Mouse (Mus musculus) adrenal gland, postnatal 36 days (tissue): Measurements from ENCODE around the gene Slc28a1. TPM values are rescaled to one million over a fixed set of nuclear protein-coding genes. Genes with fewer than 3 reads are reported as not detected.
"Not testable (repeated sequence)": the region's sequence is repeated elsewhere in the genome, so short reads cannot be mapped to it uniquely, and the experiment has no call there.

Experiments
- DNase-seq, 2 experiments: peaks; one replicate each; pipeline ENCODE4 v3.0.0; 2021; ENCODE audit warnings: mixed read lengths in 1 of 2
- total RNA-seq, 2 experiments: library from RNA; stranded (reverse); gene quantifications; 2 replicates each; pipeline ENCODE4 v1.2.3; 2021

Gene Slc28a1
- total RNA-seq, 2 experiments from 2014 or later = 0.13 to 0.17 TPM

GRCm38 (mm10) chr7:81167124-81167523, 52.5 kb downstream of the Slc28a1 start:
- DNase-seq = peak; percentile 38 to 42

GRCm38 (mm10) chr7:81169351-81169750, 54.8 kb downstream of the Slc28a1 start:
- no peak for DNase-seq

GRCm38 (mm10) chr7:81173931-81174330, 59.3 kb downstream of the Slc28a1 start:
- no peak for DNase-seq

- no peak for DNase-seq
These were observed 60.1 kb downstream of the Slc28a1 start for GRCm38 (mm10) chr7:81174654-81175053.

- DNase-seq = no peak
These were observed 61.7 kb downstream of the Slc28a1 start for GRCm38 (mm10) chr7:81176187-81176769.

GRCm38 (mm10) chr7:81179494-81179893, 64.9 kb downstream of the Slc28a1 start:
- DNase-seq = no peak

GRCm38 (mm10) chr7:81182492-81183175, 68.0 kb downstream of the Slc28a1 start:
- DNase-seq = peak; percentile 64 to 67

- no peak for DNase-seq
These were observed 68.6 kb downstream of the Slc28a1 start for GRCm38 (mm10) chr7:81183181-81183580.

- no peak for DNase-seq
These were observed 69.5 kb downstream of the Slc28a1 start for GRCm38 (mm10) chr7:81184136-81184535.

- no peak for DNase-seq
These were observed 70.1 kb downstream of the Slc28a1 start for GRCm38 (mm10) chr7:81184651-81185050.

GRCm38 (mm10) chr7:81186036-81186435, 71.4 kb downstream of the Slc28a1 start:
- DNase-seq = peak; percentile 26 to 51

- peak in 1 of 2 experiments; percentile 19 for DNase-seq
These were observed 74.6 kb downstream of the Slc28a1 start for GRCm38 (mm10) chr7:81189180-81189579.

- DNase-seq = no peak
These were observed 80.9 kb downstream of the Slc28a1 start for GRCm38 (mm10) chr7:81195509-81195908.

GRCm38 (mm10) chr7:81196796-81197195, 82.2 kb downstream of the Slc28a1 start:
- no peak for DNase-seq

GRCm38 (mm10) chr7:81198538-81198937, 83.9 kb downstream of the Slc28a1 start:
- peak; percentile 67 to 81 for DNase-seq

- DNase-seq = no peak
These were observed 84.5 kb downstream of the Slc28a1 start for GRCm38 (mm10) chr7:81199109-81199508.

GRCm38 (mm10) chr7:81199757-81200156, 85.2 kb downstream of the Slc28a1 start:
- DNase-seq = no peak

GRCm38 (mm10) chr7:81202389-81202788, 87.8 kb downstream of the Slc28a1 start:
- DNase-seq = no peak

GRCm38 (mm10) chr7:81203576-81203975, 89.0 kb downstream of the Slc28a1 start:
- DNase-seq = not testable (repeated sequence)

- peak; percentile 82 to 86 for DNase-seq
These were observed 94.3 kb downstream of the Slc28a1 start for GRCm38 (mm10) chr7:81208944-81209343.

- DNase-seq = no peak
These were observed 95.5 kb downstream of the Slc28a1 start for GRCm38 (mm10) chr7:81209979-81210685.

- DNase-seq = peak; percentile 79 to 81
These were observed 97.2 kb downstream of the Slc28a1 start for GRCm38 (mm10) chr7:81211760-81212159.

GRCm38 (mm10) chr7:81212261-81212681, 97.7 kb downstream of the Slc28a1 start:
- DNase-seq = peak; percentile 80 to 84
